Mouse (Mus musculus) heart, adult 11 months (tissue): ENCODE measurements at regions not wholly inside any gene's neighbourhood (a gene's known extent, or its start where the extent isn't known, plus 50 kb on each side); places are given as distances from the start of the nearest gene placed in this dataset.

Experiments used
- DNase-seq: peaks from one replicate; pipeline ENCODE4 v3.0.0; 2022

GRCm38 (mm10) chr16:54440932-54441331, 856.9 kb downstream of the Zpld1 start:
- DNase-seq, result no peak

GRCm38 (mm10) chr16:54406638-54407037, 891.1 kb downstream of the Zpld1 start:
- DNase-seq, result no peak

- no peak for DNase-seq
Observed at GRCm38 (mm10) chr16:54384019-54384418, 913.8 kb downstream of the Zpld1 start.

- DNase-seq, result no peak
Observed at GRCm38 (mm10) chr16:54374990-54375389, 922.8 kb downstream of the Zpld1 start.

GRCm38 (mm10) chr16:54354423-54354822, 943.4 kb downstream of the Zpld1 start:
- DNase-seq, result peak; percentile 91

GRCm38 (mm10) chr16:54348814-54349213, 949.0 kb downstream of the Zpld1 start:
- no peak for DNase-seq

GRCm38 (mm10) chr16:54346086-54346789, 951.5 kb downstream of the Zpld1 start:
- DNase-seq, result no peak
